Mouse (Mus musculus) left cerebral cortex, postnatal 36 days (tissue): ENCODE results near the gene Dock8. TPM values are rescaled to one million over a fixed set of nuclear protein-coding genes. Genes with fewer than 3 reads are reported as not detected.
A peak's percentile ranks its signal among the peaks of the same experiment; 100 is the strongest.

Experiments
- DNase-seq, 2 experiments: peaks; one replicate each; pipeline ENCODE4 v3.0.0; 2021 to 2022; ENCODE audit warnings: low spot score in 2 of 2, mixed read lengths in 1 of 2
- intact Hi-C: fragments of 180-260 bp; cut with DNase I; formaldehyde crosslinking; loops from one replicate; pipeline ENCODE4 v1.15.1; 2025
- total RNA-seq, 2 experiments: library from RNA; stranded (reverse); gene quantifications; 2 replicates each; pipeline ENCODE4 v1.2.3; 2021

Gene Dock8
- total RNA-seq, 2 experiments from 2014 or later, result 2.3 to 4.6 TPM

DNA sequence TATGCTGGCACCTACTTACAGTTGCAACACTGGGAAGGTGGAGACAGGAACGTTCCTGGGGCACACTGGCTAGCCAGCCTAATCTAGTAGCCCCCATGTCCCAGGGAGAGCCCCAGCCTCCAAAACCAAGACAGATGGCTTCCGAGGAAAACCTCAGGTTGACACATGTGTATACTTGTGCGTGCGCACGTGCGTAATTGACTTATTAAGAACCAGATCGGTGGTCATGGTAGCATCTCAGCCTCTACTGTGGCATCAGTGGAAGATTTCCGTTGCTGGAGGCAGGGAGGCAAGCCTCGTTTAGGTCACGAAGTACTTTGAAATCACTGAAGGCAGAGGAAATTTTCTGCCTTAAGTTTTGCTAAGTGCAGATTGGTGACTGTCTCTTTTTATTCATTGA is 56.9 kb downstream of the Dock8 start:
- intact Hi-C loops, result no loop called here
- no peak for DNase-seq

DNA sequence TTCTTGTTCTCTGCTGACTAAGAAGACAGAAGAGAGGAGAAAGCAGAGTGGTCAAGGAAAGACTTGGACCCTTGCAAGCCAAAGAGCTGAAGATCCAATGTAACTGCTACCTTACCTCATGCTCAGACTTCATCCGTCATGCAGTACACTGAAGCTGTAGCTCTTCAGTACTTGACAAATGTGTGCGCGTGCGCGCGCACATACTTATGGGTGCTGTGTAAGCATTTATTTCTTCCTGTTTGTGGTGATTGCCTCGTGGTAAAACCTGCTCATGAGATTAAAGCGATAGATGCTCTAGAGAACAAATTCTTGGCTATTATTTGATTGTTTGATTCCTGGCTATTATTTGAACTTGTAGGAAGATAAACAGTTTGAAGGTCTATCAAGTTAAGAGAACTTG is 58.5 kb downstream of the Dock8 start:
- DNase-seq, result no peak
- intact Hi-C loops, result no loop called here

- DNase-seq, result no peak
- intact Hi-C loops, result no loop called here
These were observed 60.6 kb downstream of the Dock8 start for GRCm38 (mm10) chr19:25059847-25060364.

DNA sequence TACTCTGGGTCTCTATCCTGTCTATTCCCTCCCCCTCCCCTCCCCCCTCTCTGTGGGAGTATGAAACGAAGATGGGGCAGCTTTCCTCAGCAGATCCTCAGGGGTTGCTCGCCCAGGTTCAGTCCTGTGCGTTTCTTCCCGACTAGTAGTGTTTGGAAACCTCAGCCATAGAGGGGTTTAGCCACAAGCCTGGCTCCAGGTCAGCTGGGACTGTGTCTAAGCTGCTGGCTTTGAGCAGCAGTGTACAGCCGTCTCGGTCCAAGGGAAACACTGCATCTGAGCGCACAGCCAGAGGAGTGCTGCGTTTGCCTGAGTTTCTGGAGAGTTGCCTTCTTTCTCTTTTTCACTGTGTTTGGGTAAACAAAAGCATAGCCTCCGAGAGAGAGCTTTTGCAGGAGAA is 61.0 kb downstream of the Dock8 start:
- intact Hi-C loops, result no loop called here
- no peak for DNase-seq

DNA sequence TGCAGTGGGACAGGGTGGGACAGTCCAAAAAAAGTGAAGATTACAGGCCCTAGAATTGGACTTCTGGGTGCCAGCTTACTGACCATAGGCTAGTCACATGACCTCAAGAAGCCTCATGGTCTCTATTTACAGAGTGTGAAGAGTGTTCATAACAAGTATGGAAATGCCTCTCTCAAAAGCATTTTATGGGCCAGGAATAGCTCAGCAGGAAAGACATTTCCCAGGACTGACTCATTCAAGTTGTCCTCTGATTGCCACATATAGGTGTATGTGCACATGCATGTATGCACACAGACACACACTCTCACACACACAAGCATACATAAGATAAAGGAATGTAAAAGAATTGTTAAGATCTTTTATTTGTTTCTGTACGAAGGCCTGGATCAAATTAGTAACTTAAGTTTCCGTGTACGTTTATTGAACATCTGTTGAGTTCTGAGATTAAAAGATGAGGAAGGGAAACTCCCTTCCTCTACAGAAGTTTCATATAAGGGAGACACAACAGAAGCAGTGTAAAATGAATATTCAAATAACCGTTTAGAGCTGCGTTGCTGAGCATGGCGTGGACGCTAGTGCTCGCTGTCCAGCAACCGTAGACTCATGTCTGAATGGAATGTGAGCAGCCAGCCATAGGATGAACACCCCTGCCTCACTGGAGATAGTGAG is 63.0 kb downstream of the Dock8 start:
- intact Hi-C loops, result no loop called here
- DNase-seq, result no peak

DNA sequence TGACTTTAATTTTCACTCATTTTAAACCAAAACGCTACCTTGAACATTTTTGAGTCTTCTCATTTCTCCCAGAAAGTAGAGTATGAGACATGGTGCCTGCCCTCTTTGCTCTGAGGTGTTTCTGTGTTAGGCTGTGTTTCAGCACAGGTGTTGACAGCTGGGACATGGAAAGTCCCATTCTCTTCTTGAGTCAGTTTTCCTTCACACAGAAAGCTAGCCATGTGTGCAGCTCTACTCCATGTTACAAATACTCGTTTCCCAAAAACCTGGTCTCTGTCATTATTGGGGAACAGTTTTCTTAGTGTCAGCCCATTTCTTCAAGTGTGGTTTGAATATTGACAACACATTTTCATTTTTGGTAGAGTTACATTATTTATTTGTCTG is 63.5 kb downstream of the Dock8 start:
- DNase-seq, result no peak
- intact Hi-C loops, result no loop called here

- no peak for DNase-seq
- intact Hi-C loops, result no loop called here
These were observed 66.9 kb downstream of the Dock8 start for GRCm38 (mm10) chr19:25066229-25066628.

DNA sequence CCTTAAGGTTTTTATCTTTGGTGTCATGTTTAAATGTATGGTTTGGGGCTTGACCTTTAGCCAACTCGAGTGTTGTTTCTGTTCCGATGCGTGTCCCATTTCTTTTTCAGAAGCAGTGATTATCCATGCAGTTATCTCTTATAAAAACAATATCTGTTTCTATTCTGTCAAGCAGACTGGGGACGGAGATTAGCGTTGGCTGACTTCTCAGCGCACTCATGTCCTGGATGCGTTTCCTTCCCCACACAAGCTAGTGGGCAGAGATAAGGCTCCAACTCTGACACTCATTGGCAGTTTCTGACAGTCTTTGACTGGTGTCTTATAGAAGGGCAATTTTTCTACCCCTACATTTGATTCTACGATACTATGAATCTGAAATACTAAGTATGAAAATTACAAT is 69.2 kb downstream of the Dock8 start:
- no peak for DNase-seq
- intact Hi-C loops, result no loop called here

DNA sequence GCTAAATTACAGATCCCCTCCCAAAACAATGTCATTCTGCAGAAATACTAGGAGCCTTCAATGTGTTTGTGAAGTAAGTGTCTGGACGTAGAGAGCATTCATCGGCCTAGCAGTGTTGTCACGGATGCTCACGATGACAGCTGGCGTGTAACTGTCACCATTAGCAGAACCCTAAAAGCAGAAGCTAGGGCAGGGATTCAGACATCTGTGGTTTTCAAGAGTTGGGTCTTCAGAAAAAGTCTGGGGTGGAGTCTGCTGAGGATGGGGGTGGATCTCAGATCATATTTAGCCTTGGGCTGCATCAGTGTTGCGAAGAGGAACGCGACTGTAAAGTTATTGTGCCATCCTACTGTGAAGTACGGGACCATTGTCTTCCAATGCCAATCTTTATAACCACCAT is 73.2 kb downstream of the Dock8 start:
- intact Hi-C loops, result no loop called here
- DNase-seq, result no peak

- DNase-seq, result peak in 1 of 2 experiments; percentile 7
- intact Hi-C loops, result no loop called here
These were observed 75.4 kb downstream of the Dock8 start for GRCm38 (mm10) chr19:25074741-25075140.

GRCm38 (mm10) chr19:25077636-25078035 is 78.3 kb downstream of the Dock8 start:
- DNase-seq, result no peak

GRCm38 (mm10) chr19:25078130-25078529 is 78.8 kb downstream of the Dock8 start:
- intact Hi-C loops, result no loop called here
- no peak for DNase-seq

More at GRCm38 (mm10) chr19:25077636-25078035, 78.3 kb downstream of the Dock8 start:
- intact Hi-C loops, result no loop called here

GRCm38 (mm10) chr19:25080166-25080565 is 80.8 kb downstream of the Dock8 start:
- no peak for DNase-seq
- intact Hi-C loops, result no loop called here

GRCm38 (mm10) chr19:25082839-25083238 is 83.5 kb downstream of the Dock8 start:
- no peak for DNase-seq
- intact Hi-C loops, result no loop called here

DNA sequence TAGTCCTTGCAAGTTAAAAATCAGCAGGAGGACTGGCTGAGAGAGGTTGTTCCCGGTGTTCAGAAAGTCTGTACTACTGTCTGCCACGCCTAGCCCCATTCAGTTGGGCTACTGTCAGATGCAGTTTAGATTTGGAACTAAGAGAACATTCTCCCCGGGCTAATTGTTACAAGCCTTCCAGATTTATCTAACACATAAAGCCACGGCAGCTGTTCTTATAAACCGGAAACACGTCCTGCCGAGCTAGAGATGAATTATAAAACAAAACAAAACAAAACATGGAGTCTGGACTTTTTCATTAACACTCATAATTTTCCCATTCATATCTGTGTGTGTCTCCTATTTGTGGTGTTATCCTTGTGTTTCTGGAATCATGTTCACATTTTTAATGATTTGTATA is 87.8 kb downstream of the Dock8 start:
- intact Hi-C loops, result no loop called here
- DNase-seq, result no peak

- no peak for DNase-seq
- intact Hi-C loops, result no loop called here
These were observed 90.4 kb downstream of the Dock8 start for GRCm38 (mm10) chr19:25089746-25090145.

DNA sequence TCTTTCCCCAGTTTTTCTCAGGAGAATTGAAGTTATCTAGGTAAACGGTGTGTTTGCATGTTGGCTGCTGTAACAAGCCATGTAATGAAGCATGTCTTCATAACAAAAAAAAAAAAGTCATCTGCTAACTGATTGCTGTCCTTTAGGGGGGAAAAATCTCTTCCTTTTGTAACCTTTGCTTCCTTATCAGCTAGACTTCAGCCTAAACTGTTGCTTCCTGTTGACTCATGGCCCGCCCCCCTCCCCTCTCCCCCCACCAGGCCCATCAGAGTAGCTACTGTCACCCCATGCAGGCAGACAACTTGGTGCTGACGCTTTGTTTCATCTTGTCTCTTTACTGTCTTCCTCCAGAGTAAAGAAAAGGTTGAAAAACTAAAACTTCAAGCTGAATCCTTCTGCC is 95.8 kb downstream of the Dock8 start:
- intact Hi-C loops, result no loop called here
- no peak for DNase-seq

DNA sequence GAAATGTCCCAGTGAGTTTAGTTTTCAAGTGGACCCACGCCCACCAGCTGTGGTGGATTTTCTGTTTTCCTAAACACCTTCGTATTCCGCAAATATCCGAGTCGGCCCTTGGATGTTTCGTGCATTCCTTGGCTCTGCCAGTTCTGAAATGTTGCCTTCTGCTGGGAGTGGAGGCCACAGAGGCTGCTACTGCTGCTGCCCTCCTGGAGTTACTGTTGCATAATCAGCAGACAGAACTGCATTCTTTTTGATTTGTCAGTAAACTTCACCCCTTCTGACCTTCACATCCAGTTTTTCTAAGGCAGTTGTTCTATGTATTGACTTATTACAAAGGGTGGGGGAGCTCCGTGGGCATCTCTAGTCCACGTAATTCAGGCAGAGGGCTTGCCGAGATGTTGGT is 97.0 kb downstream of the Dock8 start:
- no peak for DNase-seq
- intact Hi-C loops, result no loop called here

GRCm38 (mm10) chr19:25096986-25097385 is 97.7 kb downstream of the Dock8 start:
- intact Hi-C loops, result no loop called here

GRCm38 (mm10) chr19:25097506-25097905 is 98.2 kb downstream of the Dock8 start:
- DNase-seq, result no peak
- intact Hi-C loops, result no loop called here

More at GRCm38 (mm10) chr19:25096986-25097385, 97.7 kb downstream of the Dock8 start:
- no peak for DNase-seq

DNA sequence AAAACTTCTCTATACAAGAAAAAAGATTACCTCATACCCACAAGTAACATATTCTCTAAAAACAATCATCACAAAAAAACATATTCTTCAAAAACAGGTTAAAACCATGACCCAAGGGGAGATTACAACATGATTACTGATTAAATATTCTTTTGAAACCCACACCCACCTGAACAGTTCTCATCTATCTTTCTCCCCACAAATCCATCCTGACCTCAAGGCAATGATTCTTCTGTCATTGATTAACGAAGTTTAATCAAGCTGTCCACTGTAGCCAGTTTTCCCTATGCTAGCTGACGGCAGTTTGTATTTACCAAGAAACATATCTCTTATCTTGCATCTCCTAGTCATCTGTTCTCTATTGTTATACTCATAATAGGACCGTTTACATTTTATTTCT is 98.6 kb downstream of the Dock8 start:
- intact Hi-C loops, result no loop called here
- no peak for DNase-seq

DNA sequence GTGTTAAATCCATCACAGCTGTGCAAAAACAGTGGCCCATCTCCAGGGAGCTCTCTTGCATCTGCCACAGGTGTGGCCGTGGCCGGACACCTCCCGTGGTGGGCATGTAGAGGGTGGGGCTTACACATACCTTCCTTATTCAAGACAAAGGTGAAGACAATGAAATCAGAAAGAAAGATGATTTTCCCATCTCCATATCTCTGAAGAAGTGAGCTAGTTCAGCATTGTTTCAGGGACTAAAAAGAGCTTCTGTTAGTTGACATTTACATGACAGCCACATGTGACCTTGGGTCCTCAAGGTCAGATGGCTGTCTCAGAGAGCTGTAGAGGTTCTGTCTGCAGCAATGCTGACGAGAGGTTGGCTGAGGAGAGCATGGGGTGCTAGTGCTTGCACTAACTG is 99.6 kb downstream of the Dock8 start:
- intact Hi-C loops, result no loop called here
- DNase-seq, result no peak
